Mouse (Mus musculus) liver, embryonic 18 days (tissue): ENCODE measurements around the gene Thy1. TPM values are rescaled to one million over a fixed set of nuclear protein-coding genes. Genes with fewer than 3 reads are reported as not detected.

ENCODE experiments used
- polyA plus RNA-seq: library from polyadenylated mRNA; depleted of rRNA; stranded (reverse); fragments of >200 nt; gene quantifications from 2 replicates; pipeline ENCODE4 v1.2.3, GENCODE M21; 2012; rRNA removed

The Thy1 gene
- polyA plus RNA-seq: 1.2 and 2.0 TPM in 2 replicates

GRCm38 (mm10) chr9:44042836-44043707, at the start of gene Thy1:
Gene Thy1 (plus strand): TSS chr9:44043384.

GRCm38 (mm10) chr9:44066785-44067225, 23.6 kb downstream of the Thy1 start, which contains the start of gene Usp2:
Gene Usp2 (plus strand): TSS chr9:44067021.

Other genes with a start within 250 kb of the Thy1 start
- gene Usp2, start 23.6 kb downstream of the Thy1 start, polyA plus RNA-seq: 0.55 and 0.77 TPM in 2 replicates
- gene Mfrp, start 58.3 kb downstream of the Thy1 start, polyA plus RNA-seq: 0.07 and 0.08 TPM in 2 replicates
- gene C1qtnf5, start 63.9 kb downstream of the Thy1 start, polyA plus RNA-seq: 1.2 and 1.4 TPM in 2 replicates
- gene Gm49380, start 70.1 kb downstream of the Thy1 start, polyA plus RNA-seq: 0.02 and 0.04 TPM in 2 replicates
- 13.9 and 15.2 TPM in 2 replicates for gene Rnf26, start 70.1 kb downstream of the Thy1 start, polyA plus RNA-seq
- gene Mcam, start 91.1 kb downstream of the Thy1 start, polyA plus RNA-seq: 12.5 and 12.8 TPM in 2 replicates
- 3.9 and 4.7 TPM in 2 replicates for gene Cbl, start 190.7 kb downstream of the Thy1 start, polyA plus RNA-seq
- gene Ccdc153, start 197.3 kb downstream of the Thy1 start, polyA plus RNA-seq: not detected in 2 replicates
- 0.05 and 0.08 TPM in 2 replicates for gene Pdzd3, start 208.1 kb downstream of the Thy1 start, polyA plus RNA-seq
- 2.6 and 3.2 TPM in 2 replicates for gene Nlrx1, start 225.2 kb downstream of the Thy1 start, polyA plus RNA-seq
- gene Abcg4, start 245.2 kb downstream of the Thy1 start, polyA plus RNA-seq: 13.8 and 17.2 TPM in 2 replicates